Mouse (Mus musculus): ENCODE measurements around the gene Plod1.
A peak's percentile ranks its signal among the peaks of the same experiment; 100 is the strongest.

Gene Plod1

DNA sequence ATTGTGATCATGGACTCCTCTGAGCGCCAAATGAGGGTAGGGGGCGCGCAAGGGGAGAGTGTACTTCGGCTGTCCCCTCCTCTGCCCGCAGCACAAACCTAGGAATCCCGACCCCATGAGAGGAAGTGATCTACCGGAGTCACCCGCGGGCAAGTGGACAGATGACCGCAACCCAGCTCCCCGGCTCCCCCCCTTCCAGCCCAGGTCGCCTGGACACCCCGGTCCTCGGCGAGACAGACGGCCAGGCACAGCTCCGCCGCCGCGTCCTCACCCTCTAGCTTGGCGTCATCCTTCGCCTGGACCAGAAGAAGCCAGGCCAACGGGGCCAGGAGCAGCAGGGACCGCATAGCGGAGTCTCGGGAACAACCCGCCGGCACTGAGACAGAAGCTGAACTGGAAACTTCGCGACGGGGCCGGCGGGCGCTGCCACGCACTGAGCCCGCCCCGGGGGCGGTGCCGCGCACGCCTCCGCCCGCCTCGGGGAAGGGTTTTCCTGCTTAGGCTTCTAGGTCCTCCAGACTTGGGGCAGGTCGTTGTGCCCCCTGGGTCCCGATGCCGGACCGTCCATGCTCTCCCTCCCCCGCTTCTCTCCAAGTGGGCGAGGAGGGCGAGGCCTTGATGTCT lies at the start of gene Plod1:
Plod1 (minus strand) TSS at position 437 of the 624 bp plus-strand sequence.
- peak; percentile 48 for ATAC-seq (ENCODE audit: low TSS enrichment)

DNA sequence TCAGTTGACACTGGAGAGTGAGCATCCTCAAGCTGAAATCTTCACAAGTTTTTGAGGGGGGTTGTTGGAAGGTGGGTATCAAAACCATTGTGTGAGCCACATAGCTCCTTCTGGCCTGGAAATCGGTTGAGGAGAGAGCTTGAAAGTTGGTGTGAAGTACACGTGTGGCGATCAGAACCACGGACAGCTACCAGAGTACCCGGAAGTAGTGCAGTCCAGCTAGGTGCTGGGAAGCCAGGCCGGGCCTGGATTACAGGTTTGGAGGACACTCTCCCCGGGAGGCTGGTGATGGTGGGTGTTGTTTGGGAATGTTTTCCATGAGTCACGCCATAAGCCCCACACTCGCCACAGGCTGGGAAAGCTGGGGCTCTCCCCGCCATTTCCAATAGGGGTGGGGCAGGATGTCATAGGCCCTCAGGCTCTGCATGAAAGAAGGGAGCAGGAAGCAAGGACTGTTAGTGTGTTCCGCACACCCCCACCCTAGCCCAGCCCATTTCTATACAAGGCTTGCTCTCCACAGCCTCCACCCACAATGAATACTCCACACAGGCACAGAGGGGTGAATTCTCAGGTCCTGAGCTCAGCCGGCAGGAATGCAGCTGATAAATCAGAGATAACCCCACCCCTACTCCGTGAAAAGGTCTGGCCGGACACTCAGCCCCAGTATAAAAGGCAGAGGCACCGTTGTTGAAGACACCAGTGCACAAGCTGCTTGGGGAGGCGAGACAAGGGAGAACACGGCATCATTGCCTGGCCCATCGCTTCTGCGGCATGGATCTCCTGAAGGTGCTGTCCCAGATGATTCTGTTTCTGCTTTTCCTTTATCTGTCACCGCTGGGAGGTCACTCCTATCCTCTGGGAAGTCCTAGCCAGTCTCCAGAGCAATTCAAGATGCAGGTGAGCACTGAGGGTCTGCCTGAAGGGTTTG lies 48.9 kb upstream of the Plod1 start, which contains the start of gene Nppb:
Nppb (plus strand) TSS at position 584 of the 928 bp plus-strand sequence.
- no peak for ATAC-seq (ENCODE audit: low TSS enrichment)

DNA sequence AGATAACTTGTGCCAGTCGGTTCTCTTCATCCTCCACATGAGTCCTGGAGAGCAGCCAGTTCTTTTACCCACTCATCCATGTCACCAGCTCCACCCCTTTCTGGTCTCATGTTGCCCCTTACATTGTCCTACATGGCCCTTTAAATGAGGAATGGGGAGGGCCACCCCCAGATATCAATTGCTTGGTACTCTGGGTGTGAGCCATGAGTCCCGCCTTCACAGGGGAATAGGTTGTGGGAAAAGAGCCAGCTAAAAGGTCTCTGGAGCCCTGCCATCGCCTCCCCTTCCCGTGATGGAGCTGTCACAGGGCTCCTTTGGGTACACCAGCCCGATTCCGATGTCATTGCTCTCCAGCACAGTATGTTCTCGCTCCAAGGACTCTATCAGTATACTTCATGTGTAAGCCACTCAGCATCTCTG lies 42.9 kb upstream of the Plod1 start:
- ATAC-seq (ENCODE audit: low TSS enrichment) = no peak

DNA sequence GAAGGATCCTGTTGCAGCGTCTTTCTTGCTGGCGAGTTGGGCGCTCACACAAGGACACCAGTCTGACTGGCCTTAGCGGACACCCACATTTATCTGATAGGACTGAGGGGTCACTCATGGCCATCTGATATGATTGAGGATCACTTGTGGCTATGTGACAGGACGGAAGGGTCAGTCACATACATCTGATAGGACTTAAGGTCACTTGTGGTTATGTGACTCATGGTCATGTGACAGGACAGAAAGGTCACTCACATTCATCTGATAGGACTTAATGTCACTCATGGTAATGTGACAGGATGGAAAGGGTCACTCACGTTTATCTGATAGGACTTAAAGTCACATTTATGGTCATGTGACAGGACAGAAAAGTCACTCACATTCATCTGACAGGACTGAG lies 41.8 kb upstream of the Plod1 start:
- no peak for ATAC-seq (ENCODE audit: low TSS enrichment)

DNA sequence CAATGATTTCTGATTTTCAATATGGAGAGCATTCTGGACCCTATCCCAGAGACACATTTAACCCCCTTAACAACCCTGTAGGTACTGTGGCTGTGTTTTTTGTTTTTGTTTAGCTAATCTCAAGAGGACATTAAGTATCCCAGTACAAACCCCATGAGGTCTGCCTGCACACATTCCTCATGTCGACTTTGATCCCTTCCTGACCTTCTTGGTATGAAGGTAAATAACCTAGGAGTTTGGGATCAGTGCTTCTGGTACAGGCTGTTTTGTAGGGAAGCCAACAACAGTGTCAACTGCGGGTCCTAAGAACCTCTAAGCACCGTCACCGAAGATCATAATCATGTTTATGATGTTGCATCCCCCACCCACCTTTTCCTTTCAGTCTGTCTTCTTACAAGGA lies 41.2 kb upstream of the Plod1 start:
- ATAC-seq (ENCODE audit: low TSS enrichment) = no peak

DNA sequence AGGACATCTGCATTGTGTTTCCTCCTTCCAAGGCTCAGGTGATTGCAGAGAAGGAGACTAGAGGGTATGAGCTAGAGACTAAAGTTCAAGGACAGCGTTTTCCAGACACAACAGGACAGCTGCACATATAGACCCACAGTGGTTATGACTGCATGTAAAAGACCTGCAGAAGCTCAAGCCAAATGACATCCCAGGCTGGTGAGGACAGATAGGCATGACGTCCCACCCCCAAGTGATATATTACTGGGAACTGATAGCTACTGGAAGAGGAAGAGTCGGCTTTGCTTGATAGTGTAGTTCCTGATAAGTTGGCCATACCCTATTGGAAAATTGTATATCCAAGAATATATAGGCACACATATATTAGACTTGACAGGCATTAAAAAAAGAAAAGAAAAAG lies 39.7 kb upstream of the Plod1 start:
- ATAC-seq (ENCODE audit: low TSS enrichment) = no peak

DNA sequence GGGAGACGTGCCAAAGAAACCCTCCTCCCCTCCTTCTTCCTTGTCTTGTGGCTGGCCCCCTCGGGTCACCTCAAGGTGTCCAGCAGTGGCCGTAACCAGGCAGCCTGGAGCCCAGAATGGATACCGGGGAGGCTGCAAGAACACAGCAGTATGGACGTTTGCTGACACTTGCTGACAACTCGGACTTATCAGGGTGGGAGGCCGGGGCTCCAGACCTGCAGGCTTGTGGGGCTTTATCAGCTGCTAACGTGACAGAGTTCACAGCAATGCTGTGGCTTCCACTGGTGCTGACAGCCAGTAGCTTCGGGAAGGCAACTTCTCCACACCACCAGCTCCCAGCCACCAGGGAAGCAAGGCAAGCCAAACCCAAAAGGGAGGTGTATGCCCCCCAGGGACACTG lies 32.8 kb upstream of the Plod1 start:
- no peak for ATAC-seq (ENCODE audit: low TSS enrichment)

DNA sequence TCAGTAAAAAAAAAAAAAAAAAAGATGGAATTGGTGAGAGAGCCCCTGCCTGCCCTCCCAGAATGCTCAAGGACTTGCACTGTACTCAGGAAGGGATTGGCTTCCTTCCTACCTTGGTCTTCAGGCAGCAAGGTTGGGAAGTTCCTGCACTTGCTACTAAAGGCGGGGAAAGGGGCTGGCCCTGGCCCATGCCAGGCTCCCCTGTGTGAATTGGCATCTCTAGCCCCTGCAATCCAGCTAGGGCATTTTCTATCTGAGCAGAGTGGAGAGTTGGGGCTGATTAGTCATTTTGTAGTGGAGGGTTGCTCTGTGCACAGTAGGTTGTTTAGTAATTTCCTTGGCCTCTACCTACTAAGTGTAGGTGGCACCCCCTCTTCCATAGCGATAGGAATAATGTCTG lies 32.2 kb upstream of the Plod1 start:
- no peak for ATAC-seq (ENCODE audit: low TSS enrichment)

DNA sequence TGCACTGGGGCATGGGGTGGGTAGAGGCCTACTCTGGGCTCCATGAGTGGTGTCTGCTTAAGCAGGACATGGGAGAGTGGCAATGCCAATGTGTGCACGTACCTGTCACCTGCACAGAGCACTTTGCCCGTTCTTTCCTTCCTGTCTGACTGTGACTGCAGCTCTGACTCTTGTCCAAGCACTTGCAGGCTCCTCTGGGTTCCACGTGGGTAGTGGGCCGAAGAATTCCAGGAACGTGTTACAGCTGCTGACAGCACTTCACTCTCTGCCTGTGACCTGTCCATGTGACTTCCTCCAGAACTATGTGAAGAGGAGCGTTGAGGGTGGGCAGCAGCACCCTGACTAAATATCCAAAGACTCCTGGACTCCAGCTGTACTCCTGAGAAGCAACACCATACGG lies 29.1 kb upstream of the Plod1 start:
- ATAC-seq (ENCODE audit: low TSS enrichment) = no peak

DNA sequence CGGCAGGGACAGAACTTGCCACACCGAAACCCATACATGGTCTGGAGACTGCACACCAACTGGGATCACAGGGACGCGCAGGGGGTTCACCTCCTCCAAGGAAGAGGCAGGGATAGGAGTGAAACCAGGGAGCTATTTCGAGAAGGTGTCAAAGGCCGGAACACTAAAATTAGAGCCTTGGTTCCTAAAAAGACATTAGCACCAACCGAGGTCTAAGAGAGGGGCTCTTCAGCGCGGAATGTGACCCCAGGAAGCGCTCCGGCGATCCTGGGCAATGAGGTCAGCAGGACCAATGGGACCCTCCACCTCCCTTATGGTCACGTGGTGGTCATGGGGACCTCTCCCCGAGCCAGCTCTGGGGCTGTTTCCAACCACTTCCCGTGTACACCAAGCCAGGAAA lies 27.1 kb upstream of the Plod1 start:
- no peak for ATAC-seq (ENCODE audit: low TSS enrichment)

DNA sequence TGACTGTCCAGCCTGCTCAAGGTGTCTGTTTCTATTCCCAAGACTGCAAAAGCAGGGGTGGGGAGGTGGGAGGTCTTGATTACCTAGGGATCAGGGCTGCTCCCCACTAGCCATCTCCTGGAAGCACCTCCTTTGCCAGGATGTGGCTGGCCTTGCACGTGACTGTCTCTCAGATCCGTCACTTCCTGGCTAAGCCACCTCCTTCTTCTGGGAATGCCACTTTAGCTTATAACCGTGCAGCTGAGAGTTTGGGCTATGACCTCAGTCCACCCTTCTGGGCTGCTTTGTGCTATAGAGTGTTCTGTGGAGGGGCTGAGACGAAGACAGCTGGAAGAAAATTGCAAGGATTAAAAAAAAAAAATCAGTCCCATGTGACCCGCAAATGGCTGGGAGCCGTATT lies 26.2 kb upstream of the Plod1 start:
- ATAC-seq (ENCODE audit: low TSS enrichment) = peak; percentile 38; the same call in 1 of the 2 replicates

DNA sequence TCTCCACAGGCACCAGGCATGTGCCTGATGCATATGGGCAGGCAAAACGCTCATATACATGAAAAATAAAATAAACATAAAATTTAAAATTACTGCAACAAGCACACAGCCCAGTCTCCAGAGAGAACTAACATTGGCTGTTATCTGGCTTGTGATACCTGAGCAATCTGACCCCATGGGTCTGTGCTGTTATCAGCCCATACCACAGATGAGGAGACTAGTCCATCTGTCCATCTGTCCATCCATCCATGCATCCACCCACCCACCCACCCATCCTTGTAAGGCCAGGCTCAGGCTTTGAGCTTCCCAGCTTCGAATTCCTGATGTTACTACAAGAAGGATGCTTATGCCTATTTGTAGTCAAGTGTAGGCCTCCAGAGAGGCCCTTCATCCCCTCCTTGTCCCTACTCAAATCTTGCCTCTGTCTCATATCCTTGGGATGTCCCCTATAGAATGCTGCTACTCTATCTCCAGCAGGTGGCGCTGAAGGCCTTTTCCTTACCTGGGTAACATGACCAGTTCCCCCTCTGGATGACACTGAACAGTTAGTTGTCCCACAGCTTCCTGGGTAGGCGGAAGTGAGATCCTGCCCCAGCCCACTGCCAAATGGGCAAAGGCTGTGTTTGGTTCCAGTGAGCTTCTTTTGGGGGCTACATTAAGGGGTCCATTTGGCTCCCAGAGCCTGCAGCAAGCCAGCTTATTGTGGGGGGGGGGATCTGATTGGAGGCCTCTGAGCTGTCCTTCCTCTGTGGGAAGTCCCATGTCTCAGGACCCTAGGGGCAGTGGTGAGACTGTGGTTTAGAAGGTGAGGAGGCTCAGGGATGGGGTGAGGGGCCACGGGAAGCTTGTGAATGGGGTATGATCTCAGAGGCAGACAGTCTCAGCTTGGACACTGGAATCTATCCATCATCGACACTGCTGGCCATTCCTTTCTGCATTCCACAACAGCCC lies 23.6 kb upstream of the Plod1 start:
- ATAC-seq (ENCODE audit: low TSS enrichment) = peak; percentile 62

DNA sequence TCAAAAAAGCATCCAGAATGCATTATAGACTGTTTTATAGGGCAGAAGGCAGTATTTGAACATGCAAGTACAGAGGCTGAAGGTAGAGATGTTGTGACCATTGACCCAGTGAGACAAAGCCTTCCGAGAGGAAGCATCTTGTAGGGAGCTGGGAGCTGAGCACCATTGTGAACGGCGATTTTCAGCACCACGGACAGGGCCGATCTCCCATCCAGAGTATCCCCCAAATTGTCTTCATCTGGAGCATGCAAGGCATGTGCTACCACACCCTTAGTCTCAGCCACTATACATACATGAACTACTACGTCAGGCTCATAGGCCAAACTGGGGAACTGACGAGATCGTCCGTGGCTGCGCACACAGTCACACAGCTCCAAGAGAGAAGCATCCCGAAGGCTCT lies 20.6 kb upstream of the Plod1 start:
- ATAC-seq (ENCODE audit: low TSS enrichment) = no peak

DNA sequence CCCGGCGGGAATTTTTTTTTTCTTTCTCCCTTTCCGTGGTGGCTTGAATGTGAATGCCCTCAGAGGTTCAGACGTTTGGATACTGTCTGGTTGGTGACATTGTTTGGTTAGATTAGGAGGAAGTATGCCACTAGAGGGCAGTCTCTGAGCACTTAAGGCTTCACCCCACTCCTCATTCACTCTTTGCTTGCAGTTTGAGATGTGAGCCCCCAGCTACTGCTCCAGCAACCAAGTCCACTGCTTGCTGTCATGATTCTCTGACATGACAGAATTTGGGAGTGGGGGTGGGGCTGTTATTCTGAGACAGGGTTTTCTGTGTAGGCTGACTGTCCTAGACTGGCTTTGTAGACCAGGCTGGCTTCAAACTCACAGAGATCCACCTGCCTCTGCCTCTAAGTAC lies 17.0 kb upstream of the Plod1 start:
- ATAC-seq (ENCODE audit: low TSS enrichment) = no peak; the same call in 1 of the 2 replicates

DNA sequence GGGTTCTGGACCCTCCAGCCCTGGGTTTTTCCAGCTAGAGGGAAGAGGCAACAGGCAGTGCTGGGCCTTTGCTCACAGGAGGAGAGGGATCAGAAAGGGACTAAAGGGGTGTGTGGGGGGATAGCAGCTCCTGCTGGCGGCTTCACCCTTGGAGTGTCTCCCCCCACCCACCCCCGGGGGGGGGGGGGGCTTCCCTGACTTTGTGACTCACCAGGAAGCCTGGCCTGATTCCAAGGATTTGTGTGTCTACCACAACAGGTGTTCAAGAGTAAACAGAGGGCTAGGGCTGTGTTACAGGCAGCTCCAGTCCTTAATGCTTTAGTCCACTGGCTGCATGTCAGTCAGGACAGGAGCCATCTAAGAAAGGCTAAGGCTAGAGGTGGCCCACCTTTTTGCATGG lies 10.9 kb upstream of the Plod1 start:
- no peak for ATAC-seq (ENCODE audit: low TSS enrichment)

DNA sequence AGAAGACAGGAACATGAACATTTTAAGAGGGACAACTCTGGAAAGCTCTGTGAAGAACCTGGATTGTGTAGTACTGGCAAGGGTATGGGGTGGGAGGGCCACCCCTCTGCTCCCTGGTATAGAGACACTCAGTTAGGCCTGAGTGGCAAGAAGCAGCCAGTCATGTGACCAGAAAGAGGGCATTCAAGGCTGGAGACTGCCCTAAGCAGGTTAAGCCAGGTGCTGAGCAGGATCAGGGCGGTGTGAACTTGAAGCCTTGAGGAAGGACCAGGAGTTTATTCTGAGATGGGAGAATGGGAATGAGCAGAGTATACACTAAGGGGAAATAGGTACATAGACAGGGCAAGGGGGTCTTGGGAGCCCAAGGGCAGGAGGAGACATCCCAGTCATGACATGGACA lies 6.4 kb upstream of the Plod1 start:
- ATAC-seq (ENCODE audit: low TSS enrichment) = no peak

DNA sequence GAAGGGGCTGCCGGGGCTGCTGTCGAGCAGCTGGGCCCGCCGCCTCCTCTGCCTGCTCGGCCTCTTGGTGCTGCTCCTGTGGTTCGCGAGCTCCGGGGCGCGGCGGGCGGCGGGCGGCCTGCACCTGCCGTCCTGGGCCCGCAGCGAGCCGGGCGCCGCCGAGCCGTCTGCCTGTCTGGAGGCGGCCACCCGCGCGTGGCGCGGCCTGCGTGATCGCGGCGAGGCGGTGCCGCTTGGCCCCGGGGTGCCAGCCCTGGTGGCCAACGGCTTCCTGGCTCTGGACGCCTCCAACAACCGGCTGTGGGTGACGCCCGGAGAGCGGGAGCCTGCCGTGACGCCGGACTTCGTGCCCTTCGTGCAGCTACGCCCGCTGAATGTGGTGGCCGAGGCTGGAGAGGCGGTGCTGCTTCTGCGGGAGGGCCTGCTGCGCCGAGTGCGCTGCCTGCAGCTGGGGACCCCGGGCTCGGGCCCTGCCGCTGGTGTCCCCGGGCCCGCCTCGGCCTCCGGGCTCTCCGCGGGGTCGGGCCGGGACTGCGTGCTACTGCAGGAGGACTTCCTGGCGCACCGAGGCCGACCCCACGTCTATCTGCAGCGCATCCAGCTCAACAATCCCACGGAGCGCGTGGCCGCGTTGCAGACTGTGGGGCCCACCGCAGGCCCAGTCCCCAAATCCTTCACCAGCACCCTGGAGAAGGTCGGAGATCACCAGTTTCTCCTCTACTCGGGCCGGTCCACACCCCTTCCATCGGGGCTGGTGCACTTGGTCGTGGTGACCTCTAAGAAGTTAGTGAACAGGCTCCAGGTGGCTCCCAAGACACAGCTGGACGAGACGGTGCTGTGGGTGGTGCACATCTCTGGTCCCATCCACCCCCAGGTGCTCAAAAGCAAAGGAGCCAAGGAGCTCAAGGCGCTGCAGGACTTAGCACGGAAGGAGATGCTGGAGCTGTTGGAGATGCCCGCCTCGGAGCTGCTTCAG lies 4.8 kb upstream of the Plod1 start:
- peak; percentile 28; the same call in 1 of the 2 replicates for ATAC-seq (ENCODE audit: low TSS enrichment)

DNA sequence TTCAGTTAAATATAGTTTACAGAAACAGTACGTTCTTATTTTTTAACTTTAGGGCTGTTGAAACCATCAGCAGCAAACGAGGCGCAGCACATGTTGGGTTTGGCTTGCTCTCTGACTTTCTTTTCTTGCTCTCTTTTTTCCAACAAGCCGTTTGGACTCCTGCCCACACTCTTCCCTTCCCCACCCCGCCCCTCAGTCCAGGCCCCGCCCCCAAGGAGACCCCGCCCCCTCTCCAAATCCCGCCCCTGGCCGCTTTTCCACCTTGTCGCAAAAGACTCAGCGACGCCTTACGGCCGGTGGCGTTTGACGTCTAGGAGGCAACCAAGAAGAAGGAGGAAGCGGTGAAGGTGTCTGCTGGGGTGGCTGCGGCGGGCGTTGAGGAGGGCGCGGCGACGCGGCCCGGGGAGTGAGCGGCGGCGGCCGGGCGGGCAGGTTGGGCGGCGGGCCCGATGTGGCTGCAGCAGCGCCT lies 4.0 kb upstream of the Plod1 start, which contains the start of gene 2510039O18Rik:
2510039O18Rik (plus strand) TSS at position 320 of the 469 bp plus-strand sequence.
- peak; percentile 58 for ATAC-seq (ENCODE audit: low TSS enrichment)

DNA sequence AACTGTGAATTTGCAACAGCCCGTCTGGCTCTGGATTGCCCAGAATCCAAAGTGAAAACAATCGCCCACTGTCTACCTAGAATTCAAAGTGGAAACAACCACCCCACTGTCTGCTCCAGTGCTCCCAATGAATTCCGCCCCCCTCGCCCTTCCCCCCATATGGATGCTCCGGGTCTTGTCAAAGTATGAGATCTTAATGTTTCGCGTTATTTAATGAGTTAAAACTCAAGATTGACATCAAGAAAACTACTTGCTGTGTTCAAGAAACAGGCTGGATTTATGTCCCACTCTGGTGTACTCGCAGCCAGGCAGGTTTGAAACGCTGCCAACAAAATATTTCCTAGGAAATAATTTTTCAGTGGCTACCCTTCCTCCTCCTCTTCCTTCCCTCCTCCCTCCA lies 3.5 kb upstream of the Plod1 start:
- peak; percentile 31; the same call in 1 of the 2 replicates for ATAC-seq (ENCODE audit: low TSS enrichment)
